Mouse (Mus musculus) megakaryocyte, embryonic 14.5 days (primary cell): ENCODE measurements around the gene Mvb12a.

Experiments used
- FLI1 ChIP-seq: IDR thresholded peaks from 2 replicates; pipeline ENCODE4 v1.6.1; 2012; ENCODE audit warnings: low read length, inconsistent platforms, mixed read lengths
- GATA1 ChIP-seq: IDR thresholded peaks from 3 replicates; pipeline ENCODE4 v1.6.1; 2012; ENCODE audit warnings: mixed read lengths, low read length, inconsistent platforms, borderline replicate concordance

GRCm38 (mm10) chr8:71568387-71568937 lies 25.7 kb downstream of the Mvb12a start, which contains the start of gene Slc27a1:
- TF ChIP-seq GATA1 (no peak), FLI1 (no peak)
